Mouse (Mus musculus): ENCODE measurements around the gene Piezo1. TPM values are rescaled to one million over a fixed set of nuclear protein-coding genes. Genes with fewer than 3 reads are reported as not detected.

Piezo1 gene
- 36.6 TPM for polyA plus RNA-seq (2017; shearing (Covaris generic))

DNA sequence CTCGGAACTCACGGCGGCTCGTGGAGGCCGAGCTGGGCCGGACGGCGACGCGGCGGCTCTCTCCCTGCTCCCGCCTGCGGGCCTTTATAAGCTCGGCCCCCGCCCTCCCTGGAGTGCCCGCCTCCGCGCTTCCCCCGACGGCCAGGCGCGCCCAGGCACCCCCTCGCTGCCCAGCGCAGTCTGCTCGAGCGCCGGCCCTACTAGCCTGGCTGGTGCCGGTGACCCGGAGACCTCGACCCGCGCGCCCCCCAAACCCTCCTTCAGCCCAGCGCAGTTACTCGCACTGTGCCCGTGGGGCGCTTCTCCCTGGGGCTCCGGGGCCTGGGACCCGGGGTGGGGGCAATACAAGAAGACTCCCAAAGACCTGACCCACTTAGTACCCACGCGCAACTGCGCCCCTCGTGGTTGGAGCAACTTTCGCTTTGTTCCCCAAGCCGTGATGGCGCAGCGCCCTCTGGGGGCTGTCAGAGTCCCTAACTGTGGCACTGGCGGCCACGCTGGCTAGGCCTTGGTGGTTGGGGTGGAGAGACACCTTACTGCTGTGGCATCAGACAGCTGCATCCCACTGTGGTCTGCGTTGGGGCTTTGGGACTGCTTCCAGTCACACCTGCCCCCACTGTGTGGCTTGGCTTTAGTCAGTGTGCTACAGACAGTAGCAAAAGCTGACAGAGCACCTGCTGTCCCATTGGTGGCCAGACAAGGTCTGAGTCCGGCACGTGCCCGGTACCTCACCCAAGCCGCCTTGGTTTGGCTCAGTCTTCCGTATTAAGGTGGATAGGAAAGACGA, at the start of gene Piezo1:
TSS of gene Piezo1 (minus strand) at position 65 of the 787 bp plus-strand sequence.

DNA sequence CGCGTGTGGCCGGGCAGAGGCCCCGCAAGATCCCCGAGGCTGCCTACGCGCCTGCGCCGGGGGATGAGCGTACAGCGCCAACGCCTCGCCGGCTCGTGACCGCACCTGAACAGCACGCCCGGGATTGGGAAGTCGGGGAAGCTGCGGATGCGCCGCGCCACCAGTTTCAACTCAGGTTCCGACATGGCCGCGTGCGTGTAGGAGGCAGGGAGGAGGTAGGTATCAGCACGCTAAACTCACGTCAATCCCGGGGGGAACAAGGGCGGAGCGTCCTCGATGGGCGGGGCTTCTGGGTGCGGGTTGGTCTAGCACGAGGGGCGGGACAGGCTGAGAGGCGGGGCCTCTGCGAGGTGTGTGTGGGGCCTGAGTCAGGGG, 25.5 kb upstream of the Piezo1 start, which contains the start of gene Aprt:
TSS of gene Aprt (minus strand) at position 262 of the 375 bp plus-strand sequence.

DNA sequence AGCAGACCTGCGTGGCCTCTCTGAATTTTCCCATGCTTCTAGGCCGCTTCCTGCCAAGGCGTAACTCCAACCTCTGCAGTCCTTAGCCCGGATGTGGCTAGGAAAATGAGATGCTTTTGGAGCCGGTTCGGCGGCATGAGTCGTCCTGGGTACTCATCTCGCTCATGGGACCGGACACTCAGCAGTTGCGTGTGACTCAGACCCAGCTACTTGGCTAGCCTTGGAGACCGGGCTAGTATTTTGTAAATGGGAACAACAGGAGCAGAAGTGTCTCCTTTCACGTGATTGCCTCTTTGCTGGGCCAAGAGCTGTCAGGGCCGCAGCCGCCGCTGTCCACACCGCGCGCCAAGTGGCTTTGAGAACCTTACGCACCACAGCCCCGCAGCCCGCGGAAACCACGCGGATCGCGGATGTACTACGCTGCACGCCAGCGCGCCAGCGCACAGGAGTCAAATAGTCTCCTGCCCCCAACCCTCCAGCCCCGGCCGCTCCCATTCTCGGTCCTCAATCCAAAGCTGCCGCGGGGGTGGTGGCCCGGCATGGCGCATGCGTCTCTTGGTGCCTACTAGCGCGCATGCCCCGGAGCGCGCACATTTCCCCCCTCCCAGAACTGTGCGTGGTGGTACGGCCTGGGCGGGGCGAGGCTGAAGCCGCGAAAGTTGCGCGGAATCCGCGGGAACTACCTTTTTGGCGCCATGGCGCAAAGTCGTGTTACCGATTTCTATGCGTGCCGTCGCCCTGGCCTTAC, 16.4 kb upstream of the Piezo1 start, which contains the start of gene Cdt1:
TSS of gene Cdt1 (plus strand) at position 655 of the 748 bp plus-strand sequence.

DNA sequence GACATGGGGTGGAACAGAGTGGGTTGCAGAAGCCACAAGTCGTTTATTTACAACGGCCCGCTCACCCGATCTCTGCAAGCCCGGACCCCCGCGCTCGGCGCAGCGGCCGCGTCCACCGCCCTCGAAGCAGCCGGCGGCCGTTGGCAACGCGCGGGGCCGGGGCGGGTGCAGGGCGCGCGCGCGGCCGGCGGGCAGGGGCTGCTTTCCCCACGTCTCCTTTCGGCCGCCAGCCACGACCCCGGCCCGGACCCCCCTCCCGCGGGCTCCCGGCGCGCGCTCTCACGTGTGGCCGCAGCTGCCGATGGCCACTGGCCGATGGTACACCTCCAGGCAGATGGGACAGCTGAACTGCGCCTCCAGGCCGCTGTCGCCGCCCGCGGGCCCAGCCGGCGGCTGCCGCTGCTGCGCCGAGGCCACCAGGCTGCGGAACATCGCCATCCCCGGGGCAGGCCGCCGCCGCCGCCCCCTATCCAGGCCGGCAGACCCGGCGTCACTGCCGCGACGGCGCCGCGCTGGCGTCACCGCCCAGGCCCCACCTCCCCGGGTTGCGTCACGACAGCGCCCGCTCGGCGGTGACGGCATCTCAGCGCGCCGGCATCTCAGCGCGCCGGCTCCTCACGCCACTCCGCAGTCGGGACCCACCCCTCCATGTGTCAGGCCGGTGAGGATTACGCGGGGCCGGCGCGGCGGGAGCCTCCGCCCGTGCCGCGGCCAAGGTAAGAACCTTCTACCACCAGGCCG, 75.4 kb downstream of the Piezo1 start, which contains the start of the genes Rnf166 and Ctu2:
TSS of gene Rnf166 (minus strand) at position 485 of the 741 bp plus-strand sequence.
TSS of gene Ctu2 (plus strand) at position 564 of the 741 bp plus-strand sequence.

DNA sequence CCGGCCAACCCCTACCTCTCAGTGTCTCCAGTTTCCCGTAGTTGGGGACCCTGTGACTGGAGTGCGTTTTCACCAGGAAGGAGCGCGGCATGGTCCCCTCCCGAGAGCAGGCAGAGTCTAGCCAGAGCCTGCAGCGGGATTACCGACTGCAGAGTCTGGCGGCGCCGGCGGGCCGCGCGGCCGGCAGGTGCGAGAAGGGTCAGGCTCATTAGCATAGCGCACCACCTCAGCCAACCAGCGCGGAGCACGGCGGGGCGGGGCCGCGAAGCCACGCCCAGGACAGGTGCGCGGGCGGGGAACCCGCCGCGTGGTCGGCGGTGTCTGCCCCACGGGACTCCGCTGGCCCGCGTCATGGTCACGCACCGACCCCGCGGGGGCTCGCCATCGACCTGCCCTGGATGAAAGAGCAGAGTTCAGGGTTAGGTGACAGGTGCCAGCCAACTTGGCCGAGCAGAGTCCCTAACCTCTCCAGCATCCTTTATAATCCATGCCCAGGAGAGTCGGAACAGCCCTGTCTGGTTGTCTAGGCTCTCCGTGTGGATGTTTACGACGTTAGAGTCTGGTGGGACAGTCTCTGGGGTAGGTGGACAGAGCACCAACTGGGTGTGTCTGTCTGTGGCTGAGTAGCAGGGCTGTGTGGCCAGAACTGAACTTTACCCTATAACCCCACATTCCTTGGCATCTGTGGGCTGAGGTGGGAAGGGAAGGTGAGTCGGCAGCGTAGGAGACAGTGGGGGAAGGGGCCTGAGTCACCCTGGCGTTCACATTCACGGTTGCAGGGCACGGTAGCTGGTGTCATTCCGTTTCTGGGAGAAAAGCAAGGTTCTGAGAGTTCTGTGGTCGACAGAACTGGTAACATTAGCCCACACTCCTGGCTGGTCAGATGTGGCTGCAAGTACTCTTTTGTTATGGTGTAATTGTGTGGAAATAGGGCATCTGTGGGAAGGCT, 90.3 kb downstream of the Piezo1 start, which contains the start of gene Snai3:
TSS of gene Snai3 (minus strand) at position 210 of the 949 bp plus-strand sequence.

DNA sequence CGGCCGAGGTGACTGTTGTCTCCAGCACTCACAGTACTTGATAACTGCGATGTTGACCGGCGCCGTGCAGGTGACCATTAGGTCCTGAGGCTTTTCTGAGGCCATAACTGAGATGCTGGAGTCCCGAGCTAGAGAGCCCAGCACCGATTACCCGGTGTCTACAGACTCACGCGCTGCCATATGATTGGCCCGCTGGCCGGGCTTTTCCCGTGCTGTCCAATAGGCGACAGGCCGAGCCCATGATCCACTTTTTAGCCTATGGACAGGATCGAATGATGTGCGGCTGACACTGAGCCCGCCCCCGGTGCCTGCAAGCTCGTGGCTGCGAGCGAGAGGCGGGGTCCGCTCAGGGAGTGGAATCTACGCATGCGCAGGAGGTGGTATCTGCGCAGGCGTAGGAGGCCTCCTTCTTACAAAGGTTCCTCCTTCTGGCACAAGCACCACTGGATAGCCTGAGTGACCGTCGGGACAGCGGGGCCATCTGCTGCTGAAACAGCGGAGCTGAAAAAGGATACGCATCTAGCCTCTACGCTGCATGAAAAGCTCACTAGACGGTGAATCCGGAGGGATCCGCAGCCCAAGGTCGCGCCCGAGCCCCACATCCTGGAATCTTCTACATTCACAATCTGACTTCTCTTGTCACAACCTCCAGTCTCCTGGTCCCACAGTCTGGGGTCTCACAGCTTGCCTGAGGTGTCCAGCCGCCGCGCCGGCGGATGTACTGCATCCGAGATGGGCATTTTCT, 107.7 kb downstream of the Piezo1 start, which contains the start of gene Mvd:
TSS of gene Mvd (minus strand) at position 161 of the 745 bp plus-strand sequence.

DNA sequence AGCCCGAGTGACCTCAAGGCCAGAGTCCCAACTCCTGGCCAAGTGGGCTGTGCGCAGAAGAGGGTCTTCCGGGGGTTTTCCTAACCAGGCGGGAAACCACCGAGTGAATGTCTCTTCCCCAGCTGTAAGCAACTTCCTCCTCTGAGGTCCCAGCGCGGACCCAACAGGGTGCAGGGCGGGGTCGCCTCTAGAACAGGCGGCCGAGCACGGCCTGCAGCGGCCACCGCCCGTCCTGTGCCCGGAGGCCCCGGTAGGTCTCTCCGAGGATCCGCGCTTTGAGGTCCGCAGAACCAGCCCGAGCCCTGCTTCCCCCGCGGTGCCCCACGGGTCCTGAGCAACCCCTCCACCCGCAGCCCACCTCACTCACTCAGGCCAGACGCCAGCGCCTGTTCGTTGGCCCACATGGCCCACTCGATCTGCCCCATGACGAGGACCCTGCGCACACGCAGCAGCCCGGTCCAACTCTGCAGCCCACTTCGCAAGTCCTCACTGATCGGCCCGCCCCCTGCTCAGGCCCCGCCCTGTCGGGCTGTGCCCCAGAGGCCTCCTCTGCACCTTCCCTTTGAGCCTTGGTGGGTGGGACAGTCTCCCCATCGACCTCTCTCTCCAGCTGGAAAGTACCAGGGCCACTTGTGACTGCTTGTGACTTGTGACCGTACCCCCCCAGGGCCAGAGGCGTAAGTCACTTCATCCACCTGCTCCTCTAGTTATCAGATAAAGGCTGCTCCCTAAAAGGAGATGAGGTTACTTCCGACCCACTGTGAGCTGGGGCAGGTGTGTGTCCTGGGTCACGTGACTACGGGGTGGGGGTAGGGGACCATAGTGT, 118.5 kb downstream of the Piezo1 start, which contains the start of gene Cyba:
TSS of gene Cyba (minus strand) at position 488 of the 826 bp plus-strand sequence.

Other genes starting within 250 kb of the Piezo1 start
- not detected for gene Trhr2, start 190.6 kb downstream of the Piezo1 start, polyA plus RNA-seq (2017; shearing (Covaris generic))
- gene Zc3h18, start 174.7 kb downstream of the Piezo1 start, polyA plus RNA-seq (2017; shearing (Covaris generic)) = 53.8 TPM
- gene Il17c, start 129.3 kb downstream of the Piezo1 start, polyA plus RNA-seq (2017; shearing (Covaris generic)) = not detected
- gene Cyba, start 118.4 kb downstream of the Piezo1 start, polyA plus RNA-seq (2017; shearing (Covaris generic)) = 489 TPM
- gene Mvd, start 107.9 kb downstream of the Piezo1 start, polyA plus RNA-seq (2017; shearing (Covaris generic)) = 7.1 TPM
- 11.0 TPM for gene Snai3, start 90.6 kb downstream of the Piezo1 start, polyA plus RNA-seq (2017; shearing (Covaris generic))
- 202 TPM for gene Rnf166, start 75.3 kb downstream of the Piezo1 start, polyA plus RNA-seq (2017; shearing (Covaris generic))
- 47.3 TPM for gene Ctu2, start 75.2 kb downstream of the Piezo1 start, polyA plus RNA-seq (2017; shearing (Covaris generic))
- gene Cdt1, start 16.7 kb upstream of the Piezo1 start, polyA plus RNA-seq (2017; shearing (Covaris generic)) = 115 TPM
- 185 TPM for gene Aprt, start 25.6 kb upstream of the Piezo1 start, polyA plus RNA-seq (2017; shearing (Covaris generic))
- gene Galns, start 60.1 kb upstream of the Piezo1 start, polyA plus RNA-seq (2017; shearing (Covaris generic)) = 5.6 TPM
- 43.7 TPM for gene Trappc2l, start 60.3 kb upstream of the Piezo1 start, polyA plus RNA-seq (2017; shearing (Covaris generic))
- gene Pabpn1l, start 71.4 kb upstream of the Piezo1 start, polyA plus RNA-seq (2017; shearing (Covaris generic)) = not detected
- gene Cbfa2t3, start 147.8 kb upstream of the Piezo1 start, polyA plus RNA-seq (2017; shearing (Covaris generic)) = 0.78 TPM
- 4.3 TPM for gene Acsf3, start 224.2 kb upstream of the Piezo1 start, polyA plus RNA-seq (2017; shearing (Covaris generic))